In genomic region chr12:5239451-5240245, GRCm38 (mm10) we compare ENCODE assay signal across 14 mouse cellular contexts.
DNase-seq lines count a peak whose midpoint lies in the region; ATAC-seq and TF ChIP-seq lines count a peak whose summit lies in the region.
"Had no signal": no experiment of that assay in that cellular context is flagged by ENCODE, and none has a peak within 500 bp of the region (broad histone marks: within the 10 kb centered on the region; RNA-seq: fewer than 3 reads in every experiment).

No protein-coding gene starts in this region.

- TF ChIP-seq POLR2A in heart, adult 2 months (IDR thresholded peaks at IDR 0.05; ENCODE audit: insufficient read depth, low read depth, low read length): no peak

- intact Hi-C loops in heart, adult 2 months (cut with DNase I): loop anchor here (10.0 kb wide), 1 partner anchor 95 kb away; no protein-coding TSS in a partner anchor

- no peak overlapping the region for H3K4me3 ChIP-seq in forebrain, embryonic 13.5 days
- H3K4me3 ChIP-seq in neural tube, embryonic 14.5 days (ENCODE audit: low read depth, low read length): no peak overlapping the region
- H3K4me3 ChIP-seq in stomach, postnatal 0 days (ENCODE audit: low read depth, low read length): no peak overlapping the region
- H3K4me3 ChIP-seq in heart, adult 2 months: no peak overlapping the region
- H3K4me3 ChIP-seq: intestine, embryonic 15.5 days; megakaryocyte, embryonic 14.5 days had no signal

- peak; percentile 34; the same call in 1 of the 2 replicates for ATAC-seq in frontal cortex, adult (ENCODE audit: low TSS enrichment)
- ATAC-seq in forebrain, embryonic 13.5 days: peak; percentile 90
- peak; percentile 54 for ATAC-seq in neural tube, embryonic 14.5 days (ENCODE audit: low read depth)
- no peak for ATAC-seq in stomach, postnatal 0 days (ENCODE audit: low FRiP score, low TSS enrichment)
- ATAC-seq: intestine, embryonic 15.5 days had no signal

- H3K79me2 ChIP-seq in heart, adult 2 months (replicated peaks; ENCODE audit: control insufficient read depth, insufficient read depth, low read length): no peaks in the 10 kb centered on the region

- no peaks in the 10 kb centered on the region for H3K36me3 ChIP-seq in forebrain, embryonic 13.5 days (ENCODE audit: poor library complexity, severe bottlenecking)
- no peaks in the 10 kb centered on the region for H3K36me3 ChIP-seq in neural tube, embryonic 14.5 days (ENCODE audit: control insufficient read depth, insufficient read depth, low read length)
- H3K36me3 ChIP-seq in stomach, postnatal 0 days (ENCODE audit: control insufficient read depth, insufficient read depth, low read length): no peaks in the 10 kb centered on the region
- H3K36me3 ChIP-seq in heart, adult 2 months (ENCODE audit: control insufficient read depth, insufficient read depth, low read length): no peaks in the 10 kb centered on the region
- H3K36me3 ChIP-seq: intestine, embryonic 15.5 days had no signal

- H3K4me1 ChIP-seq in forebrain, embryonic 13.5 days: peaks cover 66% of the 10 kb centered on the region
- peaks cover 7% of the 10 kb centered on the region; the same call in 1 of the 2 replicates for H3K4me1 ChIP-seq in neural tube, embryonic 14.5 days (ENCODE audit: control insufficient read depth, insufficient read depth, low read length)
- no peaks in the 10 kb centered on the region for H3K4me1 ChIP-seq in stomach, postnatal 0 days (replicated peaks; ENCODE audit: control insufficient read depth, insufficient read depth)
- peaks cover under 1% of the 10 kb centered on the region; the same call in 1 of the 2 replicates for H3K4me1 ChIP-seq in heart, adult 2 months (ENCODE audit: control insufficient read depth, insufficient read depth, low read length)
- H3K4me1 ChIP-seq: megakaryocyte, embryonic 14.5 days had no signal

- DNase-seq in frontal cortex, postnatal 14 days (ENCODE audit: low spot score in 2 of 2): no peak
- DNase-seq in hindlimb bud, embryonic 11.5 days (ENCODE audit: extremely low spot score, low read depth, low spot score): peak; percentile 28
- no peak for DNase-seq in stomach, postnatal 0 days (ENCODE audit: low spot score)
- DNase-seq in kidney, adult 11 months: no peak
- no peak for DNase-seq in heart, adult 2 months
- DNase-seq: adrenal gland, adult 8-10 months; cerebellum, adult 9-11 months; thymus, adult 2 months had no signal

- no peaks in the 10 kb centered on the region for H3K9me3 ChIP-seq in forebrain, embryonic 13.5 days (replicated peaks)
- no peaks in the 10 kb centered on the region for H3K9me3 ChIP-seq in neural tube, embryonic 14.5 days (ENCODE audit: control insufficient read depth, low read length)
- H3K9me3 ChIP-seq in stomach, postnatal 0 days (ENCODE audit: control insufficient read depth, low read length): no peaks in the 10 kb centered on the region
- H3K9me3 ChIP-seq: intestine, embryonic 15.5 days; megakaryocyte, embryonic 14.5 days had no signal

- H3K4me2 ChIP-seq in forebrain, embryonic 13.5 days: peak overlapping the region; percentile 27
- H3K4me2 ChIP-seq in neural tube, embryonic 14.5 days (ENCODE audit: low read depth, low read length): no peak overlapping the region
- no peak overlapping the region for H3K4me2 ChIP-seq in stomach, postnatal 0 days (replicated peaks; ENCODE audit: low read depth)
- H3K4me2 ChIP-seq: heart, embryonic 11.5 days; intestine, embryonic 15.5 days had no signal

- no peak for TF ChIP-seq CTCF in stomach, postnatal 0 days (IDR thresholded peaks at IDR 0.05; ENCODE audit: low read depth)
- TF ChIP-seq CTCF in heart, adult 2 months (IDR thresholded peaks at IDR 0.05): no peak

- 22% methylated on average over 17 of the region's 17 CpGs for WGBS in forebrain, embryonic 13.5 days
- WGBS in neural tube, embryonic 14.5 days: 45% methylated on average over 17 of the region's 17 CpGs
- 74% methylated on average over 17 of the region's 17 CpGs for WGBS in stomach, postnatal 0 days
- WGBS in heart, adult 2 months: 90% methylated on average over 17 of the region's 17 CpGs

- H3K9ac ChIP-seq in forebrain, embryonic 13.5 days: no peak overlapping the region
- H3K9ac ChIP-seq in neural tube, embryonic 14.5 days (replicated peaks; ENCODE audit: low read depth, low read length): no peak overlapping the region
- H3K9ac ChIP-seq in stomach, postnatal 0 days (ENCODE audit: low read length): no peak overlapping the region
- no peak overlapping the region for H3K9ac ChIP-seq in heart, adult 2 months (ENCODE audit: low read depth, low read length)
- H3K9ac ChIP-seq: intestine, embryonic 15.5 days had no signal

- peak overlapping the region; percentile 76 for H3K27ac ChIP-seq in forebrain, embryonic 13.5 days
- H3K27ac ChIP-seq in neural tube, embryonic 14.5 days (ENCODE audit: low read depth, low read length): 0 out of 2 replicates have a peak overlapping the region, but pooled peaks have one; percentile 6
- H3K27ac ChIP-seq in stomach, postnatal 0 days (replicated peaks): no peak overlapping the region
- H3K27ac ChIP-seq in heart, adult 2 months: no peak overlapping the region
- H3K27ac ChIP-seq: intestine, embryonic 15.5 days had no signal

- no peak for TF ChIP-seq EP300 in stomach, postnatal 0 days (optimal IDR thresholded peaks at IDR 0.05)
- TF ChIP-seq EP300 in heart, adult 2 months (IDR thresholded peaks at IDR 0.05; ENCODE audit: insufficient read depth, low read depth, low read length): no peak

- 0 out of 2 replicates have a peak, but pooled peaks cover 3% of the 10 kb centered on the region for H3K27me3 ChIP-seq in forebrain, embryonic 13.5 days
- H3K27me3 ChIP-seq in neural tube, embryonic 14.5 days (ENCODE audit: control insufficient read depth, insufficient read depth, low read length): no peaks in the 10 kb centered on the region
- no peaks in the 10 kb centered on the region for H3K27me3 ChIP-seq in stomach, postnatal 0 days (ENCODE audit: control insufficient read depth, insufficient read depth, low read length)
- H3K27me3 ChIP-seq in heart, adult 2 months (ENCODE audit: control insufficient read depth, insufficient read depth, low read length): no peaks in the 10 kb centered on the region
- H3K27me3 ChIP-seq: intestine, embryonic 15.5 days had no signal

Comparison
In these comparisons a context has a peak if more than half of its experiments do, and no peak if none do; other contexts are left out.
1. H3K27ac ChIP-seq: peak in forebrain, embryonic 13.5 days (single experiment) and neural tube, embryonic 14.5 days (single experiment); none in stomach, postnatal 0 days (single experiment) and heart, adult 2 months (single experiment).